In the genomic region with DNA sequence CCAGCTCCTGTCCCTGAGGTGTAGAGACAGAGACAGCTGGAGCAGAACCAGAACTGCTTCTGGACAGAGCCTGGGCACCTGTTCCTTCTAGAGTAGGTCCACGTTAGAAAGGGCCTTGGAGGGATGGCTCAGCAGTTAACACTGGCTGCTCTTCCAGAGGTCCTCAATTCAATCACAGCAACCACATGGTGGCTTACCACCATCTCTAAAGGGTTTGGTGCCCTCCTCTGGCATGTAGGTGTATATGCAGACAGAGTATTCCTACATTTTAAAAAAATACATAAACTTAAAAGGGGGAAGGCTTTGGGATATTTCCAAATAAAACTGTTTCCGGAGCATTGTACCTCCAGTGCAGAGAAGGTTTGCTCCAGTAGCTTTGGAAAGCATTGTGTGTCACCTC, we compare ENCODE assay signal across 9 mouse cellular contexts. TPM values are rescaled to one million over a fixed set of nuclear protein-coding genes. Genes with fewer than 3 reads are reported as not detected.
A peak's percentile ranks its signal among the peaks of the same experiment; 100 is the strongest.
DNase-seq lines count a peak whose midpoint lies in the region; ATAC-seq lines count a peak whose summit lies in the region.
"Had no signal": no experiment of that assay in that cellular context is flagged by ENCODE, and none has a peak within 500 bp of the region (broad histone marks: within the 10 kb centered on the region; RNA-seq: fewer than 3 reads in every experiment).

No protein-coding gene starts in this region.

- peak; percentile 19 for DNase-seq in gastrocnemius, adult 18-20 months (ENCODE audit: low spot score)
- DNase-seq in gastrocnemius, postnatal 36 days = no peak
- DNase-seq in neural tube, embryonic 10.5 days (ENCODE audit: extremely low spot score, low spot score) = peak; percentile 36
- DNase-seq in adipocyte (ENCODE audit: low spot score) = peak; percentile 67
- DNase-seq in mesoderm, embryonic 11.5 days (ENCODE audit: low read depth, low spot score) = peak; percentile 68
- DNase-seq in urinary bladder, postnatal 4 days (ENCODE audit: low spot score in 2 of 2) = no peak

- H3K27ac ChIP-seq in neural tube, embryonic 15.5 days (replicated peaks) = no peak overlapping the region
- no peak overlapping the region for H3K27ac ChIP-seq in hindbrain, embryonic 16.5 days (ENCODE audit: low read depth, low read length)

- H3K4me3 ChIP-seq in neural tube, embryonic 15.5 days (replicated peaks) = no peak overlapping the region
- no peak overlapping the region for H3K4me3 ChIP-seq in hindbrain, embryonic 16.5 days (ENCODE audit: low read length)
- H3K4me3 ChIP-seq: myocyte had no signal

- peaks cover 45% of the 10 kb centered on the region for H3K36me3 ChIP-seq in neural tube, embryonic 15.5 days
- H3K36me3 ChIP-seq in hindbrain, embryonic 16.5 days (ENCODE audit: control insufficient read depth, insufficient read depth, low read length) = peaks cover 16% of the 10 kb centered on the region

- intact Hi-C loops in gastrocnemius, postnatal 36 days (cut with DNase I) = loop anchor here (5.0 kb wide), 1 partner anchor 118 kb away; no protein-coding TSS in a partner anchor

- peaks cover 17% of the 10 kb centered on the region for H3K4me1 ChIP-seq in neural tube, embryonic 15.5 days
- peaks cover 14% of the 10 kb centered on the region for H3K4me1 ChIP-seq in hindbrain, embryonic 16.5 days (ENCODE audit: control insufficient read depth, insufficient read depth, low read depth, low read length)

- H3K9ac ChIP-seq in neural tube, embryonic 15.5 days (replicated peaks) = no peak overlapping the region
- no peak overlapping the region for H3K9ac ChIP-seq in hindbrain, embryonic 16.5 days (ENCODE audit: low read depth, low read length)

- 50% methylated on average over 2 of the region's 2 CpGs for WGBS in neural tube, embryonic 15.5 days
- 58% methylated on average over 2 of the region's 2 CpGs for WGBS in hindbrain, embryonic 16.5 days

- no peak overlapping the region for H3K4me2 ChIP-seq in neural tube, embryonic 15.5 days
- no peak overlapping the region for H3K4me2 ChIP-seq in hindbrain, embryonic 16.5 days (ENCODE audit: low read length)

- no peaks in the 10 kb centered on the region for H3K27me3 ChIP-seq in neural tube, embryonic 15.5 days (replicated peaks)
- H3K27me3 ChIP-seq in hindbrain, embryonic 16.5 days (replicated peaks; ENCODE audit: control insufficient read depth, insufficient read depth, low read length) = no peaks in the 10 kb centered on the region

- no peaks in the 10 kb centered on the region for H3K9me3 ChIP-seq in neural tube, embryonic 15.5 days (replicated peaks)
- no peaks in the 10 kb centered on the region for H3K9me3 ChIP-seq in hindbrain, embryonic 16.5 days (ENCODE audit: control insufficient read depth, low read length)

- ATAC-seq in neural tube, embryonic 15.5 days (ENCODE audit: low FRiP score) = no peak
- ATAC-seq in hindbrain, embryonic 16.5 days = 0 out of 2 replicates have a peak, but pooled peaks have one; percentile 50

RNA-seq across cellular contexts. Expression of gene Dbr1, which starts 5.1 kb away (rescaled TPM):
- 1 to 10 TPM; 3.9 to 4.6 TPM for total RNA-seq in gastrocnemius, adult 18-20 months (2021)
- 1 to 10 TPM; 2.6 to 5.6 TPM for total RNA-seq in gastrocnemius, postnatal 36 days (2021)
- polyA plus RNA-seq in neural tube, embryonic 15.5 days (2015; fragmentation: Nextera tagmentation; extraction: Ambion mirVana) = 23.2 and 28.7 TPM in 2 replicates
- polyA plus RNA-seq in hindbrain, embryonic 16.5 days (2015; fragmentation: Nextera tagmentation; extraction: Ambion mirVana) = 23.7 and 25.4 TPM in 2 replicates

RNA-seq across cellular contexts. Expression of gene Armc8, which starts 12.0 kb away (rescaled TPM):
- 10 to 100 TPM; 22.6 to 24.1 TPM for total RNA-seq in gastrocnemius, adult 18-20 months (2021)
- 10 to 100 TPM; 22.0 to 25.2 TPM for total RNA-seq in gastrocnemius, postnatal 36 days (2021)
- polyA plus RNA-seq in neural tube, embryonic 15.5 days (2015; fragmentation: Nextera tagmentation; extraction: Ambion mirVana) = 67.1 and 73.8 TPM in 2 replicates
- polyA plus RNA-seq in hindbrain, embryonic 16.5 days (2015; fragmentation: Nextera tagmentation; extraction: Ambion mirVana) = 75.1 and 78.0 TPM in 2 replicates

RNA-seq across cellular contexts. Expression of gene A4gnt, which starts 31.6 kb away (rescaled TPM):
- not detected for total RNA-seq in gastrocnemius, adult 18-20 months (2021)
- not detected for total RNA-seq in gastrocnemius, postnatal 36 days (2021)
- not detected in 2 replicates for polyA plus RNA-seq in neural tube, embryonic 15.5 days (2015; fragmentation: Nextera tagmentation; extraction: Ambion mirVana)
- not detected in 2 replicates for polyA plus RNA-seq in hindbrain, embryonic 16.5 days (2015; fragmentation: Nextera tagmentation; extraction: Ambion mirVana)
- polyA plus RNA-seq: myocyte had no signal

RNA-seq across cellular contexts. Expression of gene Dzip1l, which starts 48.6 kb away (rescaled TPM):
- total RNA-seq in gastrocnemius, adult 18-20 months (2021) = 1 to 10 TPM in 1 of 2 experiments, under 1 TPM in 1; 0.75 to 1.6 TPM
- total RNA-seq in gastrocnemius, postnatal 36 days (2021) = 1 to 10 TPM; 1.9 to 2.1 TPM
- polyA plus RNA-seq in neural tube, embryonic 15.5 days (2015; fragmentation: Nextera tagmentation; extraction: Ambion mirVana) = 8.5 and 9.6 TPM in 2 replicates
- 10.0 and 10.2 TPM in 2 replicates for polyA plus RNA-seq in hindbrain, embryonic 16.5 days (2015; fragmentation: Nextera tagmentation; extraction: Ambion mirVana)

Comparison
In these comparisons a context has a peak if more than half of its experiments do, and no peak if none do; other contexts are left out.
1. DNase-seq: peak in gastrocnemius, adult 18-20 months (single experiment), neural tube, embryonic 10.5 days (single experiment), adipocyte (single experiment) and mesoderm, embryonic 11.5 days (single experiment); none in gastrocnemius, postnatal 36 days (0 of 2) and urinary bladder, postnatal 4 days (0 of 2).